Mouse (Mus musculus) lung, postnatal 10 days (tissue): ENCODE data around the gene Ifrd2.

Source experiments
- DNase-seq: peaks from one replicate; pipeline ENCODE4 v3.0.0; 2021

The Ifrd2 gene

GRCm38 (mm10) chr9:107586974-107587832 lies at the start of gene Ifrd2:
Gene Ifrd2 (plus strand): TSS chr9:107587642.
- peak; percentile 100 for DNase-seq

- DNase-seq = no peak
Measured at GRCm38 (mm10) chr9:107538231-107538630, 49.2 kb upstream of the Ifrd2 start.

GRCm38 (mm10) chr9:107538711-107539110 lies 48.7 kb upstream of the Ifrd2 start:
- DNase-seq = no peak

- DNase-seq = no peak
Measured at GRCm38 (mm10) chr9:107539940-107540339, 47.5 kb upstream of the Ifrd2 start.

- no peak for DNase-seq
Measured at GRCm38 (mm10) chr9:107540420-107540819, 47.0 kb upstream of the Ifrd2 start.

- no peak for DNase-seq
Measured at GRCm38 (mm10) chr9:107541005-107541404, 46.4 kb upstream of the Ifrd2 start.

- DNase-seq = peak; percentile 97
Measured at GRCm38 (mm10) chr9:107541474-107542351, 45.7 kb upstream of the Ifrd2 start, which contains the start of the genes Cyb561d2 and Nprl2. Gene Cyb561d2 (minus strand): TSS chr9:107542193. Gene Nprl2 (plus strand): TSS chr9:107542226.

- no peak for DNase-seq
Measured at GRCm38 (mm10) chr9:107542352-107542686, 45.1 kb upstream of the Ifrd2 start.

- DNase-seq = no peak
Measured at GRCm38 (mm10) chr9:107542721-107543120, 44.7 kb upstream of the Ifrd2 start.

- no peak for DNase-seq
Measured at GRCm38 (mm10) chr9:107543299-107543698, 44.1 kb upstream of the Ifrd2 start.

- no peak for DNase-seq
Measured at GRCm38 (mm10) chr9:107544196-107544700, 43.2 kb upstream of the Ifrd2 start.

- no peak for DNase-seq
Measured at GRCm38 (mm10) chr9:107544729-107545128, 42.7 kb upstream of the Ifrd2 start.

GRCm38 (mm10) chr9:107545199-107545598 lies 42.2 kb upstream of the Ifrd2 start:
- no peak for DNase-seq

- DNase-seq = peak; percentile 88
Measured at GRCm38 (mm10) chr9:107545602-107546001, 41.8 kb upstream of the Ifrd2 start.

GRCm38 (mm10) chr9:107547026-107547425 lies 40.4 kb upstream of the Ifrd2 start, which contains the start of gene Zmynd10:
Gene Zmynd10 (plus strand): TSS chr9:107547298.
- DNase-seq = peak; percentile 95

- no peak for DNase-seq
Measured at GRCm38 (mm10) chr9:107547957-107548356, 39.5 kb upstream of the Ifrd2 start.

GRCm38 (mm10) chr9:107548820-107549219 lies 38.6 kb upstream of the Ifrd2 start:
- no peak for DNase-seq

GRCm38 (mm10) chr9:107549297-107550074 lies 38.0 kb upstream of the Ifrd2 start:
- no peak for DNase-seq

- peak; percentile 44 for DNase-seq
Measured at GRCm38 (mm10) chr9:107550491-107551116, 36.8 kb upstream of the Ifrd2 start.

GRCm38 (mm10) chr9:107551117-107551889 lies 36.1 kb upstream of the Ifrd2 start, which contains the start of gene Rassf1:
Gene Rassf1 (plus strand): TSS chr9:107551555.
- peak; percentile 82 for DNase-seq

- no peak for DNase-seq
Measured at GRCm38 (mm10) chr9:107551890-107552355, 35.5 kb upstream of the Ifrd2 start.
